Comparison of ENCODE assay signal across 18 mouse cellular contexts in genomic region chr10:115350810-115351397, GRCm38 (mm10). TPM values are rescaled to one million over a fixed set of nuclear protein-coding genes. Genes with fewer than 3 reads are reported as not detected.
A peak's percentile ranks its signal among the peaks of the same experiment; 100 is the strongest.
DNase-seq lines count a peak whose midpoint lies in the region; ATAC-seq and TF ChIP-seq lines count a peak whose summit lies in the region.
"Had no signal": no experiment of that assay in that cellular context is flagged by ENCODE, and none has a peak within 500 bp of the region (broad histone marks: within the 10 kb centered on the region; RNA-seq: fewer than 3 reads in every experiment).

No protein-coding gene starts in this region.

- no peak for DNase-seq in embryonic facial prominence, embryonic 10.5 days (ENCODE audit: low spot score)
- peak; percentile 81 for DNase-seq in ZHBTc4 (ENCODE audit: low read depth, low spot score)
- DNase-seq in liver, embryonic 13.5 days: peak; percentile 38
- DNase-seq in hindbrain, embryonic 11.5 days (ENCODE audit: low spot score): no peak
- DNase-seq in gastrocnemius, adult 2 months: no peak
- no peak for DNase-seq in gastrocnemius, postnatal 36 days
- DNase-seq: adrenal gland, postnatal 25 days; cerebellum, adult 9-11 months; gastrocnemius, postnatal 14 days; heart, postnatal 36 days; kidney, postnatal 14 days; lung, postnatal 36 days; right cerebral cortex, postnatal 14 days had no signal

- H3K27ac ChIP-seq in embryonic facial prominence, embryonic 12.5 days: no peak overlapping the region
- no peak overlapping the region for H3K27ac ChIP-seq in embryonic facial prominence, embryonic 10.5 days (replicated peaks)
- no peak overlapping the region for H3K27ac ChIP-seq in liver, embryonic 13.5 days
- peak overlapping the region; percentile 35; the same call in 1 of the 2 replicates for H3K27ac ChIP-seq in small intestine, adult 2 months (ENCODE audit: insufficient read depth, low read depth, low read length)
- no peak overlapping the region for H3K27ac ChIP-seq in hindbrain, embryonic 11.5 days (ENCODE audit: low read depth, low read length)
- no peak overlapping the region for H3K27ac ChIP-seq in gastrocnemius, adult 2 months
- H3K27ac ChIP-seq: neural tube, embryonic 12.5 days had no signal

- ATAC-seq in embryonic facial prominence, embryonic 12.5 days (ENCODE audit: insufficient number of reproducible peaks, insufficient read depth, low FRiP score, low TSS enrichment): 0 out of 2 replicates have a peak, but pooled peaks have one; percentile 28
- peak; percentile 67 for ATAC-seq in liver, embryonic 13.5 days (ENCODE audit: low read depth)
- no peak for ATAC-seq in hindbrain, embryonic 11.5 days (ENCODE audit: low FRiP score)
- ATAC-seq: inflammation-experienced regulatory T-cells, adult 6 months had no signal

- TF ChIP-seq CTCF in small intestine, adult 2 months (IDR thresholded peaks at IDR 0.05; ENCODE audit: extremely low read depth, insufficient read length, insufficient replicate concordance, low read depth, low read length): no peak
- TF ChIP-seq CTCF in gastrocnemius, adult 2 months (IDR thresholded peaks at IDR 0.05): no peak

- no peak overlapping the region for H3K4me3 ChIP-seq in embryonic facial prominence, embryonic 12.5 days
- H3K4me3 ChIP-seq in embryonic facial prominence, embryonic 10.5 days: no peak overlapping the region
- H3K4me3 ChIP-seq in liver, embryonic 13.5 days (replicated peaks): no peak overlapping the region
- no peak overlapping the region for H3K4me3 ChIP-seq in small intestine, adult 2 months (ENCODE audit: low read depth, low read length)
- H3K4me3 ChIP-seq in hindbrain, embryonic 11.5 days (ENCODE audit: low read depth, low read length): no peak overlapping the region
- H3K4me3 ChIP-seq in gastrocnemius, adult 2 months: no peak overlapping the region
- H3K4me3 ChIP-seq: heart, embryonic 12.5 days; neural tube, embryonic 12.5 days had no signal

- no peak overlapping the region for H3K4me2 ChIP-seq in embryonic facial prominence, embryonic 12.5 days (replicated peaks)
- H3K4me2 ChIP-seq in liver, embryonic 13.5 days: peak overlapping the region; percentile 29; the same call in 1 of the 2 replicates
- H3K4me2 ChIP-seq in hindbrain, embryonic 11.5 days (replicated peaks; ENCODE audit: low read depth, low read length): no peak overlapping the region
- H3K4me2 ChIP-seq: heart, embryonic 12.5 days; neural tube, embryonic 12.5 days had no signal

- no peaks in the 10 kb centered on the region for H3K27me3 ChIP-seq in embryonic facial prominence, embryonic 12.5 days
- no peaks in the 10 kb centered on the region for H3K27me3 ChIP-seq in embryonic facial prominence, embryonic 10.5 days (replicated peaks; ENCODE audit: low read depth, poor library complexity, severe bottlenecking)
- no peaks in the 10 kb centered on the region for H3K27me3 ChIP-seq in liver, embryonic 13.5 days
- H3K27me3 ChIP-seq in small intestine, adult 2 months (ENCODE audit: control insufficient read depth, insufficient read depth, low read length): no peaks in the 10 kb centered on the region
- H3K27me3 ChIP-seq in hindbrain, embryonic 11.5 days (ENCODE audit: control insufficient read depth, insufficient read depth, low read length): no peaks in the 10 kb centered on the region
- H3K27me3 ChIP-seq: heart, embryonic 12.5 days; neural tube, embryonic 12.5 days had no signal

- H3K9ac ChIP-seq in embryonic facial prominence, embryonic 12.5 days: no peak overlapping the region
- no peak overlapping the region for H3K9ac ChIP-seq in liver, embryonic 13.5 days
- H3K9ac ChIP-seq in hindbrain, embryonic 11.5 days (ENCODE audit: low read depth, low read length): no peak overlapping the region
- H3K9ac ChIP-seq: heart, embryonic 12.5 days; neural tube, embryonic 12.5 days had no signal

- TF ChIP-seq POLR2A in small intestine, adult 2 months (IDR thresholded peaks at IDR 0.05; ENCODE audit: low read depth, low read length): no peak

- H3K36me3 ChIP-seq in embryonic facial prominence, embryonic 12.5 days: peaks cover 3% of the 10 kb centered on the region; the same call in 1 of the 2 replicates
- peaks cover 16% of the 10 kb centered on the region for H3K36me3 ChIP-seq in embryonic facial prominence, embryonic 10.5 days (replicated peaks)
- peaks cover 3% of the 10 kb centered on the region; the same call in 1 of the 2 replicates for H3K36me3 ChIP-seq in liver, embryonic 13.5 days
- H3K36me3 ChIP-seq in small intestine, adult 2 months (ENCODE audit: control insufficient read depth, insufficient read depth, low read length): peaks cover 5% of the 10 kb centered on the region
- no peaks in the 10 kb centered on the region for H3K36me3 ChIP-seq in hindbrain, embryonic 11.5 days (ENCODE audit: control insufficient read depth, insufficient read depth, low read length)

- H3K4me1 ChIP-seq in embryonic facial prominence, embryonic 12.5 days: no peaks in the 10 kb centered on the region
- no peaks in the 10 kb centered on the region for H3K4me1 ChIP-seq in embryonic facial prominence, embryonic 10.5 days
- H3K4me1 ChIP-seq in liver, embryonic 13.5 days (replicated peaks): peaks cover 19% of the 10 kb centered on the region
- peaks cover 10% of the 10 kb centered on the region; the same call in 1 of the 2 replicates for H3K4me1 ChIP-seq in small intestine, adult 2 months (ENCODE audit: control insufficient read depth, insufficient read depth, insufficient read length, low read length)
- H3K4me1 ChIP-seq in hindbrain, embryonic 11.5 days (replicated peaks; ENCODE audit: control insufficient read depth, insufficient read depth, low read length): no peaks in the 10 kb centered on the region
- H3K4me1 ChIP-seq: heart, embryonic 12.5 days; neural tube, embryonic 12.5 days had no signal

- H3K9me3 ChIP-seq in embryonic facial prominence, embryonic 12.5 days: no peaks in the 10 kb centered on the region
- H3K9me3 ChIP-seq in embryonic facial prominence, embryonic 10.5 days: no peaks in the 10 kb centered on the region
- no peaks in the 10 kb centered on the region for H3K9me3 ChIP-seq in liver, embryonic 13.5 days (replicated peaks)
- H3K9me3 ChIP-seq in hindbrain, embryonic 11.5 days (ENCODE audit: control insufficient read depth, low read length): no peaks in the 10 kb centered on the region
- H3K9me3 ChIP-seq: heart, embryonic 12.5 days; neural tube, embryonic 12.5 days had no signal

- intact Hi-C loops in gastrocnemius, adult 2 months (cut with DNase I): no loop called here
- intact Hi-C loops in gastrocnemius, postnatal 36 days (cut with DNase I): no loop called here

- WGBS in embryonic facial prominence, embryonic 12.5 days: 76% methylated on average over 2 of the region's 2 CpGs
- WGBS in embryonic facial prominence, embryonic 10.5 days: 71% methylated on average over 2 of the region's 2 CpGs
- 59% methylated on average over 2 of the region's 2 CpGs for WGBS in liver, embryonic 13.5 days (ENCODE audit: insufficient replicate concordance)
- WGBS in small intestine, adult 2 months: 74% methylated on average over 2 of the region's 2 CpGs
- 80% methylated on average over 2 of the region's 2 CpGs for WGBS in hindbrain, embryonic 11.5 days

RNA-seq across cellular contexts. Expression of gene Tmem19, which starts 11.4 kb away (rescaled TPM):
- 28.4 and 29.1 TPM in 2 replicates for polyA plus RNA-seq in embryonic facial prominence, embryonic 12.5 days (2016; fragmentation: Nextera tagmentation; extraction: Ambion mirVana)
- 26.1 and 27.9 TPM in 2 replicates for polyA plus RNA-seq in embryonic facial prominence, embryonic 10.5 days (2016; fragmentation: Nextera tagmentation; extraction: Ambion mirVana)
- polyA plus RNA-seq in liver, embryonic 13.5 days (2015; fragmentation: Nextera tagmentation; extraction: Ambion mirVana): 10.2 and 13.4 TPM in 2 replicates
- polyA plus RNA-seq in small intestine, adult 2 months (2012; rRNA removed): 17.0 and 29.9 TPM in 2 replicates
- polyA plus RNA-seq in hindbrain, embryonic 11.5 days (2014; fragmentation: Nextera tagmentation; extraction: Ambion mirVana): 35.7 and 39.1 TPM in 2 replicates
- total RNA-seq in gastrocnemius, adult 2 months (2021): 10 to 100 TPM; 11.6 to 17.4 TPM
- total RNA-seq in gastrocnemius, postnatal 36 days (2021): 10 to 100 TPM in 1 of 2 experiments, 1 to 10 TPM in 1; 9.0 to 16.0 TPM

RNA-seq across cellular contexts. Expression of gene Thap2, which starts 33.3 kb away (rescaled TPM):
- 30.6 and 31.8 TPM in 2 replicates for polyA plus RNA-seq in embryonic facial prominence, embryonic 12.5 days (2016; fragmentation: Nextera tagmentation; extraction: Ambion mirVana)
- polyA plus RNA-seq in embryonic facial prominence, embryonic 10.5 days (2016; fragmentation: Nextera tagmentation; extraction: Ambion mirVana): 24.1 and 26.2 TPM in 2 replicates
- 7.0 and 9.0 TPM in 2 replicates for polyA plus RNA-seq in liver, embryonic 13.5 days (2015; fragmentation: Nextera tagmentation; extraction: Ambion mirVana)
- 1.5 and 2.1 TPM in 2 replicates for polyA plus RNA-seq in small intestine, adult 2 months (2012; rRNA removed)
- polyA plus RNA-seq in hindbrain, embryonic 11.5 days (2014; fragmentation: Nextera tagmentation; extraction: Ambion mirVana): 26.8 and 31.1 TPM in 2 replicates
- 10 to 100 TPM in 1 of 2 experiments, 1 to 10 TPM in 1; 5.3 to 11.1 TPM for total RNA-seq in gastrocnemius, adult 2 months (2021)
- total RNA-seq in gastrocnemius, postnatal 36 days (2021): 1 to 10 TPM; 4.4 to 6.6 TPM

RNA-seq across cellular contexts. Expression of gene Zfc3h1, which starts 33.9 kb away (rescaled TPM):
- 26.0 and 28.2 TPM in 2 replicates for polyA plus RNA-seq in embryonic facial prominence, embryonic 12.5 days (2016; fragmentation: Nextera tagmentation; extraction: Ambion mirVana)
- polyA plus RNA-seq in embryonic facial prominence, embryonic 10.5 days (2016; fragmentation: Nextera tagmentation; extraction: Ambion mirVana): 17.0 and 19.0 TPM in 2 replicates
- polyA plus RNA-seq in liver, embryonic 13.5 days (2015; fragmentation: Nextera tagmentation; extraction: Ambion mirVana): 6.6 and 7.9 TPM in 2 replicates
- 3.3 and 5.3 TPM in 2 replicates for polyA plus RNA-seq in small intestine, adult 2 months (2012; rRNA removed)
- polyA plus RNA-seq in hindbrain, embryonic 11.5 days (2014; fragmentation: Nextera tagmentation; extraction: Ambion mirVana): 22.0 and 31.0 TPM in 2 replicates
- 10 to 100 TPM; 13.0 to 14.5 TPM for total RNA-seq in gastrocnemius, adult 2 months (2021)
- 10 to 100 TPM in 1 of 2 experiments, 1 to 10 TPM in 1; 7.6 to 12.3 TPM for total RNA-seq in gastrocnemius, postnatal 36 days (2021)

RNA-seq across cellular contexts. Expression of gene Rab21, which starts 35.5 kb away (rescaled TPM):
- polyA plus RNA-seq in embryonic facial prominence, embryonic 12.5 days (2016; fragmentation: Nextera tagmentation; extraction: Ambion mirVana): 4.3 and 5.1 TPM in 2 replicates
- polyA plus RNA-seq in embryonic facial prominence, embryonic 10.5 days (2016; fragmentation: Nextera tagmentation; extraction: Ambion mirVana): 2.6 and 2.9 TPM in 2 replicates
- polyA plus RNA-seq in liver, embryonic 13.5 days (2015; fragmentation: Nextera tagmentation; extraction: Ambion mirVana): 2.4 and 2.7 TPM in 2 replicates
- polyA plus RNA-seq in small intestine, adult 2 months (2012; rRNA removed): 12.6 and 28.8 TPM in 2 replicates
- 10.1 and 10.6 TPM in 2 replicates for polyA plus RNA-seq in hindbrain, embryonic 11.5 days (2014; fragmentation: Nextera tagmentation; extraction: Ambion mirVana)
- 10 to 100 TPM; 47.1 to 66.2 TPM for total RNA-seq in gastrocnemius, adult 2 months (2021)
- total RNA-seq in gastrocnemius, postnatal 36 days (2021): 10 to 100 TPM; 42.9 to 45.1 TPM

Comparison
In these comparisons a context has a peak if more than half of its experiments do, and no peak if none do; other contexts are left out.
1. DNase-seq: peak in ZHBTc4 (single experiment) and liver, embryonic 13.5 days (single experiment); none in embryonic facial prominence, embryonic 10.5 days (single experiment), hindbrain, embryonic 11.5 days (single experiment), gastrocnemius, adult 2 months (single experiment) and gastrocnemius, postnatal 36 days (0 of 2).